Mouse (Mus musculus) thymus, adult 2 months (tissue): ENCODE data around the gene Ankrd24. TPM values are rescaled to one million over a fixed set of nuclear protein-coding genes. Genes with fewer than 3 reads are reported as not detected.
A peak's percentile ranks its signal among the peaks of the same experiment; 100 is the strongest.

ENCODE experiments used
- DNase-seq: peaks from one replicate; pipeline ENCODE4 v3.0.0; 2021
- H3K27ac ChIP-seq: fragments of 200-500 bp; 2 replicates; pipeline ENCODE4 v1.5.1; 2012; ENCODE audit warnings: low read length, control low read depth; ENCODE audit not compliant: control insufficient read depth, insufficient read depth
- H3K27me3 ChIP-seq: fragments of 200-500 bp; 2 replicates; pipeline ENCODE4 v1.6.1; 2012; ENCODE audit warnings: mild to moderate bottlenecking, low read length, moderate library complexity, mixed read lengths; ENCODE audit not compliant: control insufficient read depth, insufficient read depth
- H3K36me3 ChIP-seq: fragments of 200-500 bp; 2 replicates; pipeline ENCODE4 v1.6.1; 2012; ENCODE audit warnings: mild to moderate bottlenecking, low read length, moderate library complexity; ENCODE audit not compliant: control insufficient read depth, insufficient read depth
- H3K4me1 ChIP-seq: fragments of 200-500 bp; replicated peaks from 2 replicates; pipeline ENCODE4 v1.6.1; 2012; ENCODE audit warnings: low read length; ENCODE audit not compliant: control insufficient read depth, insufficient read depth
- H3K4me3 ChIP-seq: fragments of 200-500 bp; 2 replicates; pipeline ENCODE4 v1.5.1; 2012; ENCODE audit warnings: mild to moderate bottlenecking, low read length, control low read depth, moderate library complexity; ENCODE audit not compliant: control insufficient read depth, insufficient read depth
- CTCF ChIP-seq: fragments of 200-500 bp; IDR thresholded peaks from 2 replicates; pipeline ENCODE4 v1.5.1; 2012; ENCODE audit warnings: mild to moderate bottlenecking, control low read depth, low read length, moderate library complexity, borderline replicate concordance; ENCODE audit not compliant: control insufficient read depth, poor library complexity, insufficient read depth; ENCODE audit errors: extremely low read depth
- POLR2A ChIP-seq: fragments of 200-500 bp; IDR thresholded peaks from 2 replicates; pipeline ENCODE4 v1.6.1; 2012; ENCODE audit warnings: mild to moderate bottlenecking, low read length, control low read depth, moderate library complexity; ENCODE audit not compliant: control insufficient read depth, poor library complexity, insufficient read depth; ENCODE audit errors: extremely low read depth
- WGBS: fragments of 180-500 bp; shearing (Covaris S2); methylation state at CpG from one replicate; pipeline ENCODE4 v1.1.7; 2018; 5-methylcytosine and 5-hydroxymethylcytosine counted together
- polyA plus RNA-seq: library from polyadenylated mRNA; depleted of rRNA; stranded (reverse); fragments of >200 nt; gene quantifications from 2 replicates; pipeline ENCODE4 v1.2.3, GENCODE M21; 2012

Ankrd24 gene
- polyA plus RNA-seq, 1 experiment, result 19.1 TPM

GRCm38 (mm10) chr10:81593223-81593622 lies 35.1 kb upstream of the Ankrd24 start:
- no peak for TF ChIP-seq CTCF
- TF ChIP-seq POLR2A, result no peak
- no peaks in the 10 kb centered on the region for H3K36me3 ChIP-seq
- peaks cover 28% of the 10 kb centered on the region for H3K4me1 ChIP-seq
- H3K4me3 ChIP-seq, result no peak overlapping the region
- DNase-seq, result no peak
- 93% methylated on average over 4 of the region's 4 CpGs for WGBS
- H3K27ac ChIP-seq, result no peak overlapping the region
- H3K27me3 ChIP-seq, result no peaks in the 10 kb centered on the region

GRCm38 (mm10) chr10:81593935-81594334 lies 34.4 kb upstream of the Ankrd24 start:
- TF ChIP-seq CTCF (no peak), POLR2A (no peak)
- Histone ChIP-seq H3K27me3 (no peaks in the 10 kb centered on the region), H3K4me3 (no peak overlapping the region), H3K27ac (no peak overlapping the region), H3K4me1 (peaks cover 35% of the 10 kb centered on the region), H3K36me3 (no peaks in the 10 kb centered on the region)
- DNase-seq, result no peak
- WGBS, result 94% methylated on average over 18 of the region's 18 CpGs

GRCm38 (mm10) chr10:81595599-81595998 lies 32.7 kb upstream of the Ankrd24 start:
- H3K36me3 ChIP-seq, result no peaks in the 10 kb centered on the region
- WGBS, result 64% methylated on average over 5 of the region's 5 CpGs
- no peak overlapping the region for H3K27ac ChIP-seq
- H3K4me3 ChIP-seq, result no peak overlapping the region
- H3K27me3 ChIP-seq, result no peaks in the 10 kb centered on the region
- no peak for DNase-seq
- peaks cover 49% of the 10 kb centered on the region for H3K4me1 ChIP-seq
- TF ChIP-seq CTCF (no peak), POLR2A (no peak)

GRCm38 (mm10) chr10:81596611-81597010 lies 31.7 kb upstream of the Ankrd24 start:
- no peak overlapping the region for H3K27ac ChIP-seq
- H3K4me1 ChIP-seq, result peaks cover 58% of the 10 kb centered on the region
- no peak for TF ChIP-seq CTCF
- TF ChIP-seq POLR2A, result no peak
- 22% methylated on average over 10 of the region's 10 CpGs for WGBS
- DNase-seq, result no peak
- H3K27me3 ChIP-seq, result no peaks in the 10 kb centered on the region
- H3K36me3 ChIP-seq, result no peaks in the 10 kb centered on the region
- H3K4me3 ChIP-seq, result no peak overlapping the region

- TF ChIP-seq POLR2A (no peak), CTCF (no peak)
- 4% methylated on average over 12 of the region's 12 CpGs for WGBS
Observed at GRCm38 (mm10) chr10:81597137-81597950, 31.0 kb upstream of the Ankrd24 start.

GRCm38 (mm10) chr10:81598342-81598741 lies 30.0 kb upstream of the Ankrd24 start:
- WGBS, result 42% methylated on average over 3 of the region's 3 CpGs
- TF ChIP-seq POLR2A (no peak), CTCF (no peak)
- H3K36me3 ChIP-seq, result no peaks in the 10 kb centered on the region
- H3K27me3 ChIP-seq, result no peaks in the 10 kb centered on the region
- H3K4me3 ChIP-seq, result no peak overlapping the region
- H3K4me1 ChIP-seq, result peaks cover 69% of the 10 kb centered on the region
- no peak for DNase-seq
- H3K27ac ChIP-seq, result peak overlapping the region; percentile 36; the same call in 1 of the 2 replicates

More at GRCm38 (mm10) chr10:81597137-81597950, 31.0 kb upstream of the Ankrd24 start:
- H3K4me1 ChIP-seq, result peaks cover 63% of the 10 kb centered on the region
- peak overlapping the region; percentile 3; the same call in 1 of the 2 replicates for H3K4me3 ChIP-seq
- no peaks in the 10 kb centered on the region for H3K36me3 ChIP-seq
- H3K27me3 ChIP-seq, result no peaks in the 10 kb centered on the region
- H3K27ac ChIP-seq, result no peak overlapping the region
- DNase-seq, result no peak
